Mouse (Mus musculus) olfactory bulb, adult 2 months (tissue): Measurements from ENCODE around the gene Ogfod3.
A peak's percentile ranks its signal among the peaks of the same experiment; 100 is the strongest.

Experiments used
- CTCF ChIP-seq: fragments of 200-500 bp; IDR thresholded peaks from 2 replicates; pipeline ENCODE4 v1.5.1; 2012; ENCODE audit warnings: low read depth, mild to moderate bottlenecking, low read length, moderate library complexity; ENCODE audit not compliant: insufficient read depth
- POLR2A ChIP-seq: fragments of 200-500 bp; IDR thresholded peaks from 2 replicates; pipeline ENCODE4 v1.6.1; 2012; ENCODE audit warnings: mild to moderate bottlenecking, low read depth, low read length, moderate library complexity; ENCODE audit not compliant: insufficient read depth

GRCm38 (mm10) chr11:121176285-121177270 lies 27.9 kb downstream of the Ogfod3 start:
- peak; percentile 33; the same call in 1 of the 2 replicates for TF ChIP-seq CTCF
- TF ChIP-seq POLR2A: no peak
